Mouse (Mus musculus) neutrophil, adult 83 days (primary cell): Measurements from ENCODE around the gene Zfp949. TPM values are rescaled to one million over a fixed set of nuclear protein-coding genes. Genes with fewer than 3 reads are reported as not detected.

Experiments
- total RNA-seq, 2 experiments: library from RNA; stranded (reverse); gene quantifications; one replicate each; pipeline ENCODE4 v1.2.4; 2023

Gene Zfp949
- total RNA-seq, result 10 to 100 TPM in 1 of 2 experiments, 1 to 10 TPM in 1; 9.9 to 12.7 TPM

GRCm38 (mm10) chr9:88547851-88548613 is at the start of gene Zfp949:
Gene Zfp949, plus strand, starts transcription at chr9:88548020.

GRCm38 (mm10) chr9:88580591-88580990 is 32.8 kb downstream of the Zfp949 start, which contains the start of gene Trim43a:
Gene Trim43a, plus strand, starts transcription at chr9:88580891.

Other genes starting within 250 kb of the Zfp949 start
- gene Nt5e, start 220.8 kb upstream of the Zfp949 start, total RNA-seq, result 10 to 100 TPM; 61.2 to 67.0 TPM
- 10 to 100 TPM; 17.4 to 18.2 TPM for gene Snx14, start 109.1 kb upstream of the Zfp949 start, total RNA-seq
- gene Gm20537, start 91.4 kb upstream of the Zfp949 start, total RNA-seq, result 1 to 10 TPM in 1 of 2 experiments, not detected in 1; 2.3 TPM
- gene Syncrip, start 65.4 kb upstream of the Zfp949 start, total RNA-seq, result 10 to 100 TPM; 60.8 to 64.5 TPM
- not detected for gene Trim43a, start 32.9 kb downstream of the Zfp949 start, total RNA-seq
- gene Mthfsl, start 172.3 kb downstream of the Zfp949 start, total RNA-seq, result 10 to 100 TPM; 53.6 to 62.2 TPM
- 1 to 10 TPM; 1.1 to 2.4 TPM for gene Bcl2a1d, start 183.9 kb downstream of the Zfp949 start, total RNA-seq